Mouse (Mus musculus): ENCODE measurements around the gene Rspo3. TPM values are rescaled to one million over a fixed set of nuclear protein-coding genes. Genes with fewer than 3 reads are reported as not detected.

Rspo3 gene
- total and polyA plus RNA-seq, 2 experiments from 2014 or later: 0.94 to 2.9 TPM

- no peak overlapping the region for H3K4me3 ChIP-seq (ENCODE audit: low read length)
- H3K27ac ChIP-seq: no peak overlapping the region
- DNase-seq (ENCODE audit: low spot score): no peak
- no peaks in the 10 kb centered on the region for H3K9me3 ChIP-seq (ENCODE audit: low read length)
- WGBS: 68% methylated on average over 3 of the region's 3 CpGs
- no peak for ATAC-seq
- no peaks in the 10 kb centered on the region for H3K27me3 ChIP-seq (ENCODE audit: insufficient read depth, low read length)
- H3K9ac ChIP-seq (replicated peaks; ENCODE audit: low read length): no peak overlapping the region
- H3K4me1 ChIP-seq (ENCODE audit: insufficient read depth, low read length): no peaks in the 10 kb centered on the region
- no peak for TF ChIP-seq CTCF (IDR thresholded peaks at IDR 0.05; ENCODE audit: low read depth)
- no peak overlapping the region for H3K4me2 ChIP-seq (ENCODE audit: low read depth, low read length)
- no peaks in the 10 kb centered on the region for H3K36me3 ChIP-seq (ENCODE audit: insufficient read depth, low read length)
Measured at GRCm38 (mm10) chr10:29497205-29497822, 38.4 kb downstream of the Rspo3 start.

- 72% methylated on average over 1 of the region's 1 CpGs for WGBS
- no peak for DNase-seq (ENCODE audit: low spot score)
- no peak for ATAC-seq
- Histone ChIP-seq H3K27ac (no peak overlapping the region), H3K4me3 (ENCODE audit: low read length) (no peak overlapping the region), H3K4me2 (ENCODE audit: low read depth, low read length) (no peak overlapping the region), H3K36me3 (ENCODE audit: insufficient read depth, low read length) (no peaks in the 10 kb centered on the region), H3K9ac (replicated peaks; ENCODE audit: low read length) (no peak overlapping the region), H3K9me3 (ENCODE audit: low read length) (no peaks in the 10 kb centered on the region), H3K4me1 (ENCODE audit: insufficient read depth, low read length) (no peaks in the 10 kb centered on the region), H3K27me3 (ENCODE audit: insufficient read depth, low read length) (no peaks in the 10 kb centered on the region)
- TF ChIP-seq CTCF (IDR thresholded peaks at IDR 0.05; ENCODE audit: low read depth): no peak
Measured at GRCm38 (mm10) chr10:29493996-29494395, 41.7 kb downstream of the Rspo3 start.

GRCm38 (mm10) chr10:29480945-29481344, 54.7 kb downstream of the Rspo3 start:
- no peak for ATAC-seq
- Histone ChIP-seq H3K4me1 (ENCODE audit: insufficient read depth, low read length) (no peaks in the 10 kb centered on the region), H3K4me2 (ENCODE audit: low read depth, low read length) (no peak overlapping the region), H3K9me3 (ENCODE audit: low read length) (no peaks in the 10 kb centered on the region), H3K27me3 (ENCODE audit: insufficient read depth, low read length) (no peaks in the 10 kb centered on the region), H3K4me3 (ENCODE audit: low read length) (no peak overlapping the region), H3K9ac (replicated peaks; ENCODE audit: low read length) (no peak overlapping the region), H3K36me3 (ENCODE audit: insufficient read depth, low read length) (no peaks in the 10 kb centered on the region), H3K27ac (no peak overlapping the region)
- DNase-seq (ENCODE audit: low spot score): no peak
- 57% methylated on average over 1 of the region's 1 CpGs for WGBS
- TF ChIP-seq CTCF (IDR thresholded peaks at IDR 0.05; ENCODE audit: low read depth): no peak

- H3K4me3 ChIP-seq (ENCODE audit: low read length): no peak overlapping the region
- no peak for DNase-seq (ENCODE audit: low spot score)
- no peaks in the 10 kb centered on the region for H3K36me3 ChIP-seq (ENCODE audit: insufficient read depth, low read length)
- no peaks in the 10 kb centered on the region for H3K27me3 ChIP-seq (ENCODE audit: insufficient read depth, low read length)
- H3K9me3 ChIP-seq (ENCODE audit: low read length): no peaks in the 10 kb centered on the region
- no peak for ATAC-seq
- no peak for TF ChIP-seq CTCF (IDR thresholded peaks at IDR 0.05; ENCODE audit: low read depth)
- H3K27ac ChIP-seq: no peak overlapping the region
- H3K9ac ChIP-seq (replicated peaks; ENCODE audit: low read length): no peak overlapping the region
- WGBS: 54% methylated on average over 3 of the region's 3 CpGs
- H3K4me2 ChIP-seq (ENCODE audit: low read depth, low read length): no peak overlapping the region
- no peaks in the 10 kb centered on the region for H3K4me1 ChIP-seq (ENCODE audit: insufficient read depth, low read length)
Measured at GRCm38 (mm10) chr10:29479401-29479800, 56.3 kb downstream of the Rspo3 start.

GRCm38 (mm10) chr10:29470454-29470853, 65.2 kb downstream of the Rspo3 start:
- Histone ChIP-seq H3K4me3 (ENCODE audit: low read length) (no peak overlapping the region), H3K9ac (replicated peaks; ENCODE audit: low read length) (no peak overlapping the region), H3K36me3 (ENCODE audit: insufficient read depth, low read length) (no peaks in the 10 kb centered on the region), H3K27me3 (ENCODE audit: insufficient read depth, low read length) (no peaks in the 10 kb centered on the region), H3K4me2 (ENCODE audit: low read depth, low read length) (no peak overlapping the region), H3K27ac (no peak overlapping the region), H3K9me3 (ENCODE audit: low read length) (no peaks in the 10 kb centered on the region), H3K4me1 (ENCODE audit: insufficient read depth, low read length) (no peaks in the 10 kb centered on the region)
- ATAC-seq (no peak), DNase-seq (ENCODE audit: low spot score) (no peak)
- 68% methylated on average over 5 of the region's 5 CpGs for WGBS
- no peak for TF ChIP-seq CTCF (IDR thresholded peaks at IDR 0.05; ENCODE audit: low read depth)

GRCm38 (mm10) chr10:29460100-29460499, 75.6 kb downstream of the Rspo3 start:
- no peak overlapping the region for H3K9ac ChIP-seq (replicated peaks; ENCODE audit: low read length)
- 84% methylated on average over 3 of the region's 3 CpGs for WGBS
- TF ChIP-seq CTCF (IDR thresholded peaks at IDR 0.05; ENCODE audit: low read depth): no peak
- H3K36me3 ChIP-seq (ENCODE audit: insufficient read depth, low read length): no peaks in the 10 kb centered on the region
- H3K9me3 ChIP-seq (ENCODE audit: low read length): no peaks in the 10 kb centered on the region
- H3K27ac ChIP-seq: no peak overlapping the region
- no peak for DNase-seq (ENCODE audit: low spot score)
- no peaks in the 10 kb centered on the region for H3K4me1 ChIP-seq (ENCODE audit: insufficient read depth, low read length)
- H3K27me3 ChIP-seq (ENCODE audit: insufficient read depth, low read length): no peaks in the 10 kb centered on the region
- H3K4me3 ChIP-seq (ENCODE audit: low read length): no peak overlapping the region
- ATAC-seq: no peak
- no peak overlapping the region for H3K4me2 ChIP-seq (ENCODE audit: low read depth, low read length)

GRCm38 (mm10) chr10:29459632-29460031, 76.0 kb downstream of the Rspo3 start:
- no peak overlapping the region for H3K9ac ChIP-seq (replicated peaks; ENCODE audit: low read length)
- peak; percentile 18; the same call in 1 of the 2 replicates for TF ChIP-seq CTCF (IDR thresholded peaks at IDR 0.05; ENCODE audit: low read depth)
- H3K4me2 ChIP-seq (ENCODE audit: low read depth, low read length): no peak overlapping the region
- no peaks in the 10 kb centered on the region for H3K36me3 ChIP-seq (ENCODE audit: insufficient read depth, low read length)
- no peak overlapping the region for H3K4me3 ChIP-seq (ENCODE audit: low read length)
- H3K27ac ChIP-seq: no peak overlapping the region
- H3K4me1 ChIP-seq (ENCODE audit: insufficient read depth, low read length): no peaks in the 10 kb centered on the region
- DNase-seq (ENCODE audit: low spot score): no peak
- no peaks in the 10 kb centered on the region for H3K9me3 ChIP-seq (ENCODE audit: low read length)
- WGBS: 70% methylated on average over 2 of the region's 2 CpGs
- no peaks in the 10 kb centered on the region for H3K27me3 ChIP-seq (ENCODE audit: insufficient read depth, low read length)
- ATAC-seq: no peak

Measured in hindbrain, postnatal 0 days (tissue).